Mouse (Mus musculus) liver, embryonic 14.5 days (tissue): ENCODE data around the gene Ccdc71.

ENCODE experiments used
- CTCF ChIP-seq: IDR thresholded peaks from 2 replicates; pipeline ENCODE4 v1.5.1; 2016; ENCODE audit warnings: antibody characterized with exemption, low read depth, control low read depth
- EP300 ChIP-seq: IDR thresholded peaks from 2 replicates; pipeline ENCODE4 v1.6.1; 2016; ENCODE audit warnings: antibody characterized with exemption, low read depth

DNA sequence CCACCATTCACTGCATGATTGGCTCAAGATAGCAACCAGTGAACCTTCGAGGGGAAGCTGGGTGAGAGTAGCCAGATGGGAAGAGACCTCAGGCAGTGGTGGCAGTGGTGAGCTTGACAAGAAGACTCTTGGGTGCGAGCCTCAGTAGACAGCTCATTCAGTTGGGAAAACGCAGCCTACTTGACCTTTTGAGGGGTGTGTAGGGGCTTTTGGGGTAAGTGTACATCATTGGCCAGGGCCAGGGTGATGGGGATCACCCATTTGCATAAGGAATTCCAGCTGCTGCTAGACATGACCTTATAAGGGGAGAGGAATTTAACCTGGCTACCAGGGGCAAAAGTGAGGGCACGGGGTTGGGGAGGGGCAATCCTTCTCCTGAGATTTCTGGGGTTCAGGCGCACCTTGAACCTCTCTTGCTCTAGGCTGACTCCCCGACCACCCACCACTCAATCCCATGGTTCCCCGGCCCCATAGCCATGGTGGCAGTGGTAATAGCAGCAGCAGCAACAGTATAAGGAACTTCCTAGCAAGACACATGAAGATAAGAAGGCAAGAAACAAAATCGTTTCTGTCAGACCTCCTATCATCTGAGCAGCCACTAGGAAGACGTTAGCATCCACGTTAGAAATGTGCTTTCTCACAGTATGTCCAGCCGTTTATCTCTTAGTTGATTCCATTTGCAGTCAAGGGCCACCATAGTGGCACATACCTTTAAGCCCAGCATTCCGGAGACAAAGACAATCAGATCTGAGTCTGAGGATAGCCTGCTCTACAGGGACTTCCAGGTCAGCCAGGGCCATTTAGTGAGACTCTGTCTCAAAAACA is 4.4 kb upstream of the Ccdc71 start:
- TF ChIP-seq CTCF (no peak), EP300 (0 out of 2 replicates have a peak, but pooled peaks have one; percentile 16)
